ENCODE assay signal across 13 mouse cellular contexts in the genomic region with DNA sequence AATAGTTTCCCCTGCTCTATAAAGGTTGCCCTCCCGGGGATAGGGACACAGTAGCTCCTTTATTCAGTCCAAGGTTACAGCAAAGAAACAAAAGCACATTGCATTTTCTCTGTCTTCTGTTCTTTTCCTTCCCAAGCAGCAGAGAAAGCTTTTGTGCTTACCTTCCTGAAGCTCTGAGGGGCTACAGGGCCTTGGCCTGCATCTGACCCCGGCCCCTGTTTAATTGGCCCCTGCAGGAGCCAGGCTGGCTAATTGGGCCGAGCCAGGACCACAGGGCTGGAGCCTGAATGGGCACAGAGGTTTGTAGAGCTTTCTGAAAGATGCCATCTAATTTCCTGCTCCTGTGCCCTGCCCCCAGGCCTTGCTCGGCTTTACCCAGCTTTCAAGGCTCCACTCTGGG. TPM values are rescaled to one million over a fixed set of nuclear protein-coding genes. Genes with fewer than 3 reads are reported as not detected.
DNase-seq lines count a peak whose midpoint lies in the region; ATAC-seq lines count a peak whose summit lies in the region.
"Had no signal": no experiment of that assay in that cellular context is flagged by ENCODE, and none has a peak within 500 bp of the region (broad histone marks: within the 10 kb centered on the region; RNA-seq: fewer than 3 reads in every experiment).

No protein-coding gene starts in this region.

- peak; percentile 27 for DNase-seq in ZHBTc4 (ENCODE audit: low read depth, low spot score)
- no peak for DNase-seq in midbrain, embryonic 14.5 days
- DNase-seq in layer of hippocampus, adult 18-20 months (ENCODE audit: low spot score in 2 of 2), result no peak
- DNase-seq in layer of hippocampus, adult 8-10 months (ENCODE audit: low spot score in 2 of 2), result no peak
- DNase-seq in lung, adult 18-20 months, result no peak
- DNase-seq: embryo, embryonic 11 days; lung, postnatal 36 days had no signal

- peaks cover 35% of the 10 kb centered on the region for H3K27me3 ChIP-seq in embryonic facial prominence, embryonic 13.5 days
- peaks cover 36% of the 10 kb centered on the region for H3K27me3 ChIP-seq in hindbrain, embryonic 13.5 days
- H3K27me3 ChIP-seq in midbrain, embryonic 14.5 days (ENCODE audit: control insufficient read depth, insufficient read depth, low read length), result no peaks in the 10 kb centered on the region

- peak overlapping the region; percentile 48; the same call in 1 of the 2 replicates for H3K27ac ChIP-seq in embryonic facial prominence, embryonic 13.5 days
- H3K27ac ChIP-seq in hindbrain, embryonic 13.5 days, result no peak overlapping the region
- peak overlapping the region; percentile 73 for H3K27ac ChIP-seq in midbrain, embryonic 14.5 days (replicated peaks; ENCODE audit: low read depth, low read length)
- H3K27ac ChIP-seq: heart, embryonic 13.5 days; intestine, embryonic 15.5 days; liver, embryonic 12.5 days; stomach, embryonic 15.5 days had no signal

- no peak overlapping the region for H3K4me3 ChIP-seq in embryonic facial prominence, embryonic 13.5 days
- H3K4me3 ChIP-seq in hindbrain, embryonic 13.5 days, result no peak overlapping the region
- H3K4me3 ChIP-seq in midbrain, embryonic 14.5 days (replicated peaks; ENCODE audit: low read depth, low read length), result no peak overlapping the region
- H3K4me3 ChIP-seq: heart, embryonic 13.5 days; intestine, embryonic 15.5 days; liver, embryonic 12.5 days; stomach, embryonic 15.5 days had no signal

- no peaks in the 10 kb centered on the region for H3K36me3 ChIP-seq in embryonic facial prominence, embryonic 13.5 days
- no peaks in the 10 kb centered on the region for H3K36me3 ChIP-seq in hindbrain, embryonic 13.5 days
- no peaks in the 10 kb centered on the region for H3K36me3 ChIP-seq in midbrain, embryonic 14.5 days (ENCODE audit: control insufficient read depth, insufficient read depth, low read length)
- H3K36me3 ChIP-seq: heart, embryonic 13.5 days; intestine, embryonic 15.5 days; liver, embryonic 12.5 days; stomach, embryonic 15.5 days had no signal

- WGBS in embryonic facial prominence, embryonic 13.5 days, result 18% methylated on average over 4 of the region's 4 CpGs
- WGBS in hindbrain, embryonic 13.5 days, result 17% methylated on average over 4 of the region's 4 CpGs
- 36% methylated on average over 4 of the region's 4 CpGs for WGBS in midbrain, embryonic 14.5 days

- 0 out of 2 replicates have a peak overlapping the region, but pooled peaks have one; percentile 32 for H3K9ac ChIP-seq in embryonic facial prominence, embryonic 13.5 days
- peak overlapping the region; percentile 53 for H3K9ac ChIP-seq in hindbrain, embryonic 13.5 days
- H3K9ac ChIP-seq in midbrain, embryonic 14.5 days (replicated peaks; ENCODE audit: low read length), result no peak overlapping the region
- H3K9ac ChIP-seq: heart, embryonic 13.5 days; intestine, embryonic 15.5 days; liver, embryonic 12.5 days; stomach, embryonic 15.5 days had no signal

- H3K9me3 ChIP-seq in embryonic facial prominence, embryonic 13.5 days, result no peaks in the 10 kb centered on the region
- H3K9me3 ChIP-seq in hindbrain, embryonic 13.5 days, result no peaks in the 10 kb centered on the region
- no peaks in the 10 kb centered on the region for H3K9me3 ChIP-seq in midbrain, embryonic 14.5 days (ENCODE audit: control insufficient read depth, low read length)
- H3K9me3 ChIP-seq: heart, embryonic 13.5 days; intestine, embryonic 15.5 days; liver, embryonic 12.5 days; stomach, embryonic 15.5 days had no signal

- no peak for ATAC-seq in embryonic facial prominence, embryonic 13.5 days (ENCODE audit: insufficient number of reproducible peaks, insufficient read depth, low FRiP score, low TSS enrichment, low read depth)
- no peak for ATAC-seq in hindbrain, embryonic 13.5 days (ENCODE audit: low FRiP score)
- no peak for ATAC-seq in midbrain, embryonic 14.5 days (ENCODE audit: low FRiP score, low TSS enrichment)
- ATAC-seq: intestine, embryonic 15.5 days; liver, embryonic 12.5 days had no signal

- H3K4me1 ChIP-seq in embryonic facial prominence, embryonic 13.5 days, result peaks cover 23% of the 10 kb centered on the region
- peaks cover 66% of the 10 kb centered on the region for H3K4me1 ChIP-seq in hindbrain, embryonic 13.5 days (replicated peaks)
- H3K4me1 ChIP-seq in midbrain, embryonic 14.5 days (ENCODE audit: control insufficient read depth, insufficient read depth, low read length), result peaks cover 55% of the 10 kb centered on the region
- H3K4me1 ChIP-seq: liver, embryonic 12.5 days had no signal

- no peak overlapping the region for H3K4me2 ChIP-seq in embryonic facial prominence, embryonic 13.5 days
- no peak overlapping the region for H3K4me2 ChIP-seq in hindbrain, embryonic 13.5 days
- H3K4me2 ChIP-seq in midbrain, embryonic 14.5 days (ENCODE audit: low read length), result no peak overlapping the region
- H3K4me2 ChIP-seq: heart, embryonic 13.5 days; intestine, embryonic 15.5 days; liver, embryonic 12.5 days; stomach, embryonic 15.5 days had no signal

RNA-seq across cellular contexts. Expression of a gene that starts 22.6 kb away (rescaled TPM):
- 11.5 and 14.3 TPM in 2 replicates for polyA plus RNA-seq in embryonic facial prominence, embryonic 13.5 days (2015; fragmentation: Nextera tagmentation; extraction: Ambion mirVana)
- polyA plus RNA-seq in hindbrain, embryonic 13.5 days (2015; fragmentation: Nextera tagmentation; extraction: Ambion mirVana), result 19.1 and 20.1 TPM in 2 replicates
- 2.3 and 10.1 TPM in 2 replicates for polyA plus RNA-seq in midbrain, embryonic 14.5 days (2014; fragmentation: Nextera tagmentation; extraction: Ambion mirVana)
- total RNA-seq in layer of hippocampus, adult 18-20 months (2021), result 10 to 100 TPM; 18.2 to 18.4 TPM
- total RNA-seq in layer of hippocampus, adult 8-10 months (2022), result 10 to 100 TPM; 17.0 to 22.6 (median 18.2) TPM

RNA-seq across cellular contexts. Expression of a gene that starts 34.8 kb away (rescaled TPM):
- polyA plus RNA-seq in embryonic facial prominence, embryonic 13.5 days (2015; fragmentation: Nextera tagmentation; extraction: Ambion mirVana), result 0.77 and 1.0 TPM in 2 replicates
- polyA plus RNA-seq in hindbrain, embryonic 13.5 days (2015; fragmentation: Nextera tagmentation; extraction: Ambion mirVana), result 0.31 and 0.57 TPM in 2 replicates
- polyA plus RNA-seq in midbrain, embryonic 14.5 days (2014; fragmentation: Nextera tagmentation; extraction: Ambion mirVana), result 0.36 and 0.51 TPM in 2 replicates
- 1 to 10 TPM in 1 of 2 experiments, under 1 TPM in 1; 0.94 to 1.7 TPM for total RNA-seq in layer of hippocampus, adult 18-20 months (2021)
- 1 to 10 TPM; 2.4 to 4.6 (median 3.1) TPM for total RNA-seq in layer of hippocampus, adult 8-10 months (2022)
